Mouse (Mus musculus): ENCODE measurements around the gene Unc13d.

DNA sequence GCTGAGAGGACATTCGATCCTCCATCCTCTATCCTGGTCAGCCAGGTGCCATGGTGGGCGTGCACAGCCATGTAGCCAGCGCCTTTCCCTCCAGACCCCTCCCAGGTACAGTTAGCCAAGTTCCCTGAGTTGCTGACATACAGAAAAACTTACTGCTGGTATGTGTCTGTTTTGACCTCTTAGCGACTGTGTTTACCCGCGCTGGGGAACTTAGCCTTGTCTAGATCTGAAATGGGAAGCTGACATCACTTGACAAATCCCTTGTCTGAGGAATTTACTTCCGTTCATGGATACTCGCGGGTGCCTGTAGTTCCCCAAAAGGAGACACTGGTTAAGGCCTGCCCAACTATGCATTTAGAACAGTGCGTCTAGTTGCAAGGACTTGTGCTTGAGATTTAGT is 32.8 kb upstream of the Unc13d start:
- TF ChIP-seq E2F4 (IDR thresholded peaks at IDR 0.05; ENCODE audit: insufficient read depth) = no peak
- TF ChIP-seq POLR2A (IDR thresholded peaks at IDR 0.05; ENCODE audit: insufficient read length, low read depth) = no peak
- TF ChIP-seq POLR2AphosphoS2 (IDR thresholded peaks at IDR 0.05; ENCODE audit: insufficient read length, low read depth) = no peak
- TF ChIP-seq MYOG (IDR thresholded peaks at IDR 0.05; ENCODE audit: control insufficient read depth in 1 of 3, insufficient read depth in 1 of 3, insufficient read length in 2 of 3, low read depth in 2 of 3) = no peak
- no peak for TF ChIP-seq USF1 (IDR thresholded peaks at IDR 0.05; ENCODE audit: low read depth)
- TF ChIP-seq TCF12 (IDR thresholded peaks at IDR 0.05; ENCODE audit: insufficient read depth, poor library complexity, severe bottlenecking) = no peak
- no peak for TF ChIP-seq SRF (IDR thresholded peaks at IDR 0.05; ENCODE audit: control insufficient read depth, insufficient read length, low read depth)
